Mouse (Mus musculus) embryonic stem cell, embryonic (primary cell): ENCODE results near the gene Sept3.

Experiments
- CTCF ChIA-PET, 4 experiments: fragments of 300-600 bp in 2 of 4; fragments of 350-600 bp in 2 of 4; sonication (Branson Sonifier 250); formaldehyde crosslinking; loops; one replicate each; lab custom pipeline; 2022; ENCODE audit warnings: inconsistent platforms in 2 of 4; lab: Charles Lee
- POLR2A ChIA-PET, 4 experiments: fragments of 300-600 bp in 2 of 4; fragments of 350-600 bp in 2 of 4; sonication (Branson Sonifier 250); formaldehyde crosslinking; loops; one replicate each; lab custom pipeline; 2022; ENCODE audit warnings: antibody characterized with exemption in 4 of 4, inconsistent platforms in 1 of 4; lab: Charles Lee

Gene Sept3

GRCm38 (mm10) chr15:82339634-82340254 lies 65.1 kb downstream of the Sept3 start:
- POLR2A ChIA-PET, result interaction anchor here in 3 of 4 experiments (0.6 to 3.5 kb wide), 23 partner anchors 9 to 951 kb away, joined by 3 to 43 read pairs (median 6); partner anchors contain the start of genes Ndufa6 (in 3 of the 3) and Poldip3 (in 2 of the 3)
- CTCF ChIA-PET, result interaction anchor here in 2 of 4 experiments (0.9 to 2.9 kb wide), 3 partner anchors 14 to 69 kb away, joined by 5 to 16 read pairs (median 5); partner anchors contain the start of gene Ndufa6 (in 2 of the 2)

- POLR2A ChIA-PET, result interaction anchor here in 3 of 4 experiments (0.9 to 3.5 kb wide), 7 partner anchors 11 to 699 kb away, joined by 3 to 43 read pairs (median 7); partner anchors contain the start of gene Ndufa6 (in 3 of the 3)
- CTCF ChIA-PET, result interaction anchor here in 2 of 4 experiments (0.7 to 2.9 kb wide), 3 partner anchors 14 to 1004 kb away, joined by 3 to 16 read pairs (median 5); partner anchors contain the start of gene Ndufa6 (in 1 of the 2)
Observed at GRCm38 (mm10) chr15:82340414-82341035, 65.8 kb downstream of the Sept3 start.

GRCm38 (mm10) chr15:82341036-82341501 lies 66.4 kb downstream of the Sept3 start:
- CTCF ChIA-PET, result interaction anchor here in 1 of 4 experiments (0.7 kb wide), 1 partner anchor 1003 kb away, joined by 3 read pairs; no protein-coding TSS in a partner anchor
- POLR2A ChIA-PET, result interaction anchor here in 2 of 4 experiments (1.7 to 3.5 kb wide), 3 partner anchors 13 to 20 kb away, joined by 7 to 24 read pairs (median 19); partner anchors contain the start of gene Ndufa6 (in 1 of the 2)

- POLR2A ChIA-PET, result interaction anchor here in 2 of 4 experiments (1.1 to 5.0 kb wide), 2 partner anchors 12 to 43 kb away, joined by 3 to 34 read pairs; partner anchors contain the start of genes Ndufa6 (in 1 of the 2) and Wbp2nl (in 1 of the 2)
- CTCF ChIA-PET, result no interaction called here
Observed at GRCm38 (mm10) chr15:82341675-82342542, 67.2 kb downstream of the Sept3 start.

GRCm38 (mm10) chr15:82342543-82342935 lies 67.8 kb downstream of the Sept3 start:
- ChIA-PET CTCF (interaction anchor here in 1 of 4 experiments (0.5 kb wide), 1 partner anchor 744 kb away, joined by 19 read pairs; no protein-coding TSS in a partner anchor), POLR2A (interaction anchor here in 3 of 4 experiments (0.6 to 5.1 kb wide), 5 partner anchors 11 to 372 kb away, joined by 3 to 34 read pairs (median 3); partner anchors contain the start of genes Ndufa6 (in 3 of the 3) and Wbp2nl (in 1 of the 3))

- ChIA-PET CTCF (interaction anchor here in 1 of 4 experiments (0.5 kb wide), 1 partner anchor 743 kb away, joined by 19 read pairs; no protein-coding TSS in a partner anchor), POLR2A (interaction anchor here in 3 of 4 experiments (0.7 to 5.1 kb wide), 9 partner anchors 10 to 278 kb away, joined by 3 to 34 read pairs (median 3); partner anchors contain the start of genes Ndufa6 (in 3 of the 3) and Wbp2nl (in 1 of the 3))
Observed at GRCm38 (mm10) chr15:82343368-82344287, 68.9 kb downstream of the Sept3 start.
